Mouse (Mus musculus) MEL (cell line): Measurements from ENCODE around the gene Pfkfb4. TPM values are rescaled to one million over a fixed set of nuclear protein-coding genes. Genes with fewer than 3 reads are reported as not detected.

ENCODE experiments used
- DNase-seq: peaks from one replicate; pipeline ENCODE4 v3.0.0; 2011; ENCODE audit warnings: low read depth, low spot score
- H3K27ac ChIP-seq: 2 replicates; pipeline ENCODE4 v1.5.1; 2012; ENCODE audit warnings: low read depth, mild to moderate bottlenecking, control low read depth, low read length, moderate library complexity; ENCODE audit not compliant: control insufficient read depth
- H3K27me3 ChIP-seq, 2 experiments: fragments of 150-350 bp in 1 of 2; sonication (generic) in 1 of 2; 2 replicates each; pipeline ENCODE4 v1.6.1; 2012; ENCODE audit warnings: low read length in 2 of 2, mild to moderate bottlenecking in 2 of 2, improper control_type of control experiment in 1 of 2, moderate library complexity in 1 of 2; ENCODE audit not compliant: insufficient read depth in 2 of 2, control insufficient read depth in 1 of 2
- H3K36me3 ChIP-seq, 2 experiments: 2 replicates each; pipeline ENCODE4 v1.6.1; 2012 to 2014; ENCODE audit warnings: low read length in 2 of 2, improper control_type of control experiment in 1 of 2, inconsistent platforms in 1 of 2, mild to moderate bottlenecking in 1 of 2; ENCODE audit not compliant: insufficient read depth in 2 of 2, control insufficient read depth in 1 of 2
- H3K4me1 ChIP-seq, 2 experiments: fragments of 150-350 bp in 1 of 2; sonication (generic) in 1 of 2; 2 replicates each; pipeline ENCODE4 v1.6.1; 2012; ENCODE audit warnings: low read length in 2 of 2, improper control_type of control experiment in 1 of 2, mild to moderate bottlenecking in 1 of 2; ENCODE audit not compliant: insufficient read depth in 2 of 2, control insufficient read depth in 1 of 2
- H3K4me3 ChIP-seq, 2 experiments: fragments of 150-350 bp in 1 of 2; sonication (generic) in 1 of 2; 2 replicates each; pipeline ENCODE4 v1.5.1; 2012; ENCODE audit warnings: low read depth in 2 of 2, low read length in 2 of 2, mild to moderate bottlenecking in 2 of 2, moderate library complexity in 2 of 2, control low read depth in 1 of 2, improper control_type of control experiment in 1 of 2; ENCODE audit not compliant: control insufficient read depth in 1 of 2, insufficient read depth in 1 of 2
- H3K79me2 ChIP-seq: 2 replicates; pipeline ENCODE4 v1.6.1; 2012; ENCODE audit warnings: mild to moderate bottlenecking, low read length, moderate library complexity; ENCODE audit not compliant: control insufficient read depth, poor library complexity, insufficient read depth
- H3K9ac ChIP-seq: 2 replicates; pipeline ENCODE4 v1.6.1; 2012; ENCODE audit warnings: low read depth, mild to moderate bottlenecking, control low read depth, low read length, moderate library complexity; ENCODE audit not compliant: control insufficient read depth, poor library complexity, severe bottlenecking
- H3K9me3 ChIP-seq: fragments of 150-350 bp; sonication (generic); replicated peaks from 2 replicates; pipeline ENCODE4 v1.6.1; 2012; ENCODE audit warnings: mild to moderate bottlenecking, low read length, improper control_type of control experiment, moderate library complexity; ENCODE audit not compliant: insufficient read depth
- CHD1 ChIP-seq: IDR thresholded peaks from 2 replicates; pipeline ENCODE4 v1.6.1; 2012; ENCODE audit warnings: low read depth, mild to moderate bottlenecking, inconsistent platforms, low read length, improper control_type of control experiment
- CHD2 ChIP-seq: IDR thresholded peaks from 2 replicates; pipeline ENCODE4 v1.6.1; 2011; ENCODE audit warnings: low read length, improper control_type of control experiment
- CTCF ChIP-seq, 3 experiments: IDR thresholded peaks in 2 of 3; conservative IDR thresholded peaks in 1 of 3; 2 replicates each; pipeline ENCODE4 v1.5.1; 2011 to 2012; ENCODE audit warnings: low read length in 3 of 3, low read depth in 2 of 3, mild to moderate bottlenecking in 2 of 3, improper control_type of control experiment in 1 of 3, inconsistent platforms in 1 of 3, mixed read lengths in 1 of 3, moderate library complexity in 1 of 3; ENCODE audit not compliant: control insufficient read depth in 1 of 3, insufficient read depth in 1 of 3, poor library complexity in 1 of 3, severe bottlenecking in 1 of 3
- ELF1 ChIP-seq: IDR thresholded peaks from 2 replicates; pipeline ENCODE4 v1.6.1; 2014; ENCODE audit warnings: low read depth, mild to moderate bottlenecking, inconsistent platforms, low read length, improper control_type of control experiment, moderate library complexity
- GABPA ChIP-seq: IDR thresholded peaks from 2 replicates; pipeline ENCODE4 v1.6.1; 2012; ENCODE audit warnings: low read depth, mild to moderate bottlenecking, inconsistent platforms, low read length, improper control_type of control experiment, moderate library complexity
- GATA1 ChIP-seq: IDR thresholded peaks from 2 replicates; pipeline ENCODE4 v1.6.1; 2011; ENCODE audit warnings: low read depth, low read length, improper control_type of control experiment
- HCFC1 ChIP-seq: IDR thresholded peaks from 2 replicates; pipeline ENCODE4 v1.6.1; 2012; ENCODE audit warnings: low read depth, mild to moderate bottlenecking, inconsistent platforms, low read length, improper control_type of control experiment, moderate library complexity
- KAT2A ChIP-seq: conservative IDR thresholded peaks from 2 replicates; pipeline ENCODE4 v1.6.1; 2012; ENCODE audit warnings: low read depth, low read length, improper control_type of control experiment, inconsistent platforms
- MAFK ChIP-seq: IDR thresholded peaks from 2 replicates; pipeline ENCODE4 v1.6.1; 2011; ENCODE audit warnings: low read depth, mild to moderate bottlenecking, low read length, improper control_type of control experiment, borderline replicate concordance
- MAZ ChIP-seq: IDR thresholded peaks from 2 replicates; pipeline ENCODE4 v1.6.1; 2012; ENCODE audit warnings: low read depth, mild to moderate bottlenecking, inconsistent platforms, low read length, improper control_type of control experiment
- MYB ChIP-seq: IDR thresholded peaks from 2 replicates; pipeline ENCODE4 v1.6.1; 2011; ENCODE audit warnings: mild to moderate bottlenecking, low read depth, low read length, improper control_type of control experiment
- POLR2AphosphoS2 ChIP-seq: IDR thresholded peaks from 2 replicates; pipeline ENCODE4 v1.6.1; 2011; ENCODE audit warnings: low read length, improper control_type of control experiment
- RAD21 ChIP-seq: IDR thresholded peaks from 2 replicates; pipeline ENCODE4 v1.6.1; 2011; ENCODE audit warnings: mild to moderate bottlenecking, low read depth, low read length, improper control_type of control experiment
- RCOR1 ChIP-seq: IDR thresholded peaks from 2 replicates; pipeline ENCODE4 v1.6.1; 2012; ENCODE audit warnings: low read depth, mild to moderate bottlenecking, inconsistent platforms, low read length, improper control_type of control experiment
- SIN3A ChIP-seq: IDR thresholded peaks from 2 replicates; pipeline ENCODE4 v1.6.1; 2012; ENCODE audit warnings: low read length, improper control_type of control experiment, inconsistent platforms
- TAL1 ChIP-seq: IDR thresholded peaks from 2 replicates; pipeline ENCODE4 v1.6.1; 2012; ENCODE audit warnings: mild to moderate bottlenecking, inconsistent platforms, low read length, moderate library complexity, mixed read lengths
- TBP ChIP-seq: IDR thresholded peaks from 2 replicates; pipeline ENCODE4 v1.8.0; 2011; ENCODE audit warnings: low read depth, low read length, improper control_type of control experiment
- UBTF ChIP-seq: IDR thresholded peaks from 2 replicates; pipeline ENCODE4 v1.6.1; 2012; ENCODE audit warnings: low read depth, mild to moderate bottlenecking, inconsistent platforms, low read length, improper control_type of control experiment, moderate library complexity, borderline replicate concordance; ENCODE audit not compliant: insufficient read depth
- USF2 ChIP-seq, 2 experiments: IDR thresholded peaks; 2 replicates each; pipeline ENCODE4 v1.6.1; 2011 to 2012; ENCODE audit warnings: improper control_type of control experiment in 2 of 2, low read length in 2 of 2, borderline replicate concordance in 1 of 2, inconsistent platforms in 1 of 2, low read depth in 1 of 2, mild to moderate bottlenecking in 1 of 2; ENCODE audit not compliant: insufficient read depth in 1 of 2
- ZC3H11A ChIP-seq: IDR thresholded peaks from 2 replicates; pipeline ENCODE4 v1.6.1; 2012; ENCODE audit warnings: low read depth, mild to moderate bottlenecking, inconsistent platforms, low read length, improper control_type of control experiment
- ZKSCAN1 ChIP-seq: IDR thresholded peaks from 2 replicates; pipeline ENCODE4 v1.6.1; 2012; ENCODE audit warnings: low read depth, mild to moderate bottlenecking, inconsistent platforms, low read length, improper control_type of control experiment, moderate library complexity
- ZMIZ1 ChIP-seq: IDR thresholded peaks from 2 replicates; pipeline ENCODE4 v1.6.1; 2012; ENCODE audit warnings: low read depth, mild to moderate bottlenecking, inconsistent platforms, low read length, improper control_type of control experiment, moderate library complexity
- polyA plus RNA-seq, 2 experiments: library from polyadenylated mRNA; stranded (reverse) in 1 of 2; unstranded in 1 of 2; fragments of >175 nt in 1 of 2; fragments of >200 nt in 1 of 2; gene quantifications; 2 replicates each; pipeline versions ENCODE4 v1.2.1 to v1.2.4; 2012; ENCODE audit warnings: low replicate concordance in 2 of 2, low read depth in 1 of 2; ENCODE audit not compliant: insufficient read length in 2 of 2, insufficient read depth in 1 of 2, missing spikeins in 1 of 2
- total RNA-seq: library from RNA; depleted of rRNA; stranded (reverse); fragments of 300-350 nt; gene quantifications from 2 replicates; pipeline ENCODE4 v1.2.3, GENCODE M21; 2012

The Pfkfb4 gene
- total and polyA plus RNA-seq, 3 experiments = 3.2 to 6.4 TPM; not detected in 1

DNA sequence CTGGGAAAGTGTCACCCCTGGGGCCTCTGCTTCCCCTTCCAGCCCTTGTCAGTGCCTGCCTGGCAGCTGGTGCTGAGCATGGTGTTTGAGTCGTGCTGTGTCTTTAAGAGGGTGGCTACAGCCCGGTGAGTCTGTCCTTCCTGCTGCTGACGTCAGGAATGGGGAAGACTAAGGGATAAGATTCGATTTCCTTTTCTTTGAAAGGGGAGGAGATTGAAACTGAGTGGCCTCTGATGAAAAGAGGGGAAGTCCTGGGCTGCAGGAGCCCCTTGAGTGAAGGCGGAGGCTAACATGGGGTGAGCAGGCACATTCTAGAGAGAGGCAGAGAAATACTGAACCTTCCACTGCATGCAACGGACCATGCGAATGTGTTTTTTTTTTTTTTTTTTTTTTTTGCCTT, 63.1 kb downstream of the Pfkfb4 start (continued):
- TF ChIP-seq ELF1 (peak; percentile 89), MAZ (no peak), RAD21 (no peak), GATA1 (0 out of 2 replicates have a peak, but pooled peaks have one; percentile 14), TAL1 (no peak), MAFK (no peak), GABPA (no peak), ZC3H11A (no peak), HCFC1 (peak; percentile 79), UBTF (no peak), RCOR1 (no peak)

DNA sequence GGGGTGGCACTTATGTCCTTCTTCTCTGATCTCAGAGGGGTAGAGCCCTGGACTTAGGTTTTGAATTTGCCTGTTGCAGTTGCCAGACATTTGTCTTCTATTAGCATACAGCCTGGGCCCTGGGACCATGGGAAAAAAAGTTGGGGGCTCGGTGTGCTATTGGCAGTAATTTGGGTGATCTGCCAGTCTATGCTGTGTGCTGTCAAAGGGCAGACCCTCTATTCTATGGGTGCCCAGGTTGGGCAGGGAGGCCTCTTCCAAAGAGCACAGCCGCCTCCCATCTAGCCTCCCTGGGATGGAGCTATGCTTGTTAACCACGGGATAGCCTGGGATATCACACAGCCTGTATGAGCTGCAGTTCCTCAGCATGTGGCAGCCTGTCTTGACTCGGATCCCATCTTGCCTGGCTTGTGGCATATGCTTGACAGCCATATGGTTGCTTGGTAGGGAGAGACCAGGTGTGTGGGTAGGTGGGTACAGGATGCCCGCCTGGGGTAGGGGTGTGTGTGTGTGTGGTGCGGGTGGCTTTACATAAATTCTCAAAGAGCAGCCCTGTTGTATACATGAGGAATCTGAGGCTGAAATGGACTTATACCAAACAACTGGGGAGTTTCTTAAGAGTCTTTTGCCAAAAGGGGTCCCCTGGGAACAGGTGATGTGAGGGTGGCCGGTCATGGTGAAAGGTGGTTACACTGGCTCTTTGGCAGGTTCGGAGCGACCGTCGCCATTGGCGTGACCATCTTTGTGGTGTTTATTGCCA, 63.9 kb downstream of the Pfkfb4 start:
- no peaks in the 10 kb centered on the region for H3K9me3 ChIP-seq
- peak overlapping the region; percentile 74 for H3K9ac ChIP-seq
- H3K4me1 ChIP-seq = peaks cover 5 to 32% of the 10 kb centered on the region in 2 experiments

More for the DNA sequence above, 63.9 kb downstream of the Pfkfb4 start:
- TF ChIP-seq MAZ (no peak), MYB (no peak), SIN3A (no peak), ZMIZ1 (no peak), RAD21 (no peak), KAT2A (no peak), POLR2AphosphoS2 (no peak), CTCF (IDR thresholded peaks at IDR 0.05 in 2 of 3, conservative IDR thresholded peaks at IDR 0.05 in 1 of 3; ENCODE audit: control insufficient read depth in 1 of 3, insufficient read depth in 1 of 3, low read depth in 2 of 3, low read length in 3 of 3, poor library complexity in 1 of 3, severe bottlenecking in 1 of 3) (no peak), CHD2 (no peak), TBP (no peak), CHD1 (no peak), ZKSCAN1 (no peak), USF2 (IDR thresholded peaks at IDR 0.05; ENCODE audit: borderline replicate concordance in 1 of 2, insufficient read depth in 1 of 2, low read depth in 1 of 2, low read length in 2 of 2) (no peak), HCFC1 (no peak), UBTF (no peak), GABPA (no peak)
- H3K79me2 ChIP-seq = peaks cover 4% of the 10 kb centered on the region
- H3K4me3 ChIP-seq = peak overlapping the region; percentile 35 to 57
- peaks cover 0 to 26% of the 10 kb centered on the region in 2 experiments; a peak in 2 of 4 replicates for H3K36me3 ChIP-seq
- DNase-seq = no peak
- peak overlapping the region; percentile 81 for H3K27ac ChIP-seq
- H3K27me3 ChIP-seq = no peaks in the 10 kb centered on the region
